Mouse (Mus musculus): Measurements from ENCODE around the gene Obp2b. TPM values are rescaled to one million over a fixed set of nuclear protein-coding genes. Genes with fewer than 3 reads are reported as not detected.
"Not testable (repeated sequence)": the region's sequence is repeated elsewhere in the genome, so short reads cannot be mapped to it uniquely, and the experiment has no call there.

Obp2b gene
- polyA plus RNA-seq (2014; fragmentation: Nextera tagmentation; extraction: Ambion mirVana): not detected in 2 replicates

- H3K9me3 ChIP-seq (ENCODE audit: control insufficient read depth, low read length); DNase-seq (ENCODE audit: low spot score); H3K27ac ChIP-seq (replicated peaks; ENCODE audit: low read depth, low read length); H3K9ac ChIP-seq (ENCODE audit: low read length); ATAC-seq (ENCODE audit: insufficient number of reproducible peaks, low FRiP score, low TSS enrichment, low read depth); H3K36me3 ChIP-seq (ENCODE audit: control insufficient read depth, insufficient read depth, low read length); H3K27me3 ChIP-seq (ENCODE audit: control insufficient read depth, insufficient read depth, low read length); H3K4me3 ChIP-seq (ENCODE audit: low read depth, low read length); H3K4me2 ChIP-seq (ENCODE audit: low read depth, severe bottlenecking); H3K4me1 ChIP-seq (ENCODE audit: control insufficient read depth, insufficient read depth, low read length): not testable (repeated sequence)
- 89% methylated on average over 3 of the region's 3 CpGs for WGBS
Measured at GRCm38 (mm10) chr2:25736709-25737108, at the start of gene Obp2b. Gene Obp2b (plus strand): TSS chr2:25737009.

GRCm38 (mm10) chr2:25694605-25695004 lies 42.2 kb upstream of the Obp2b start:
- H3K9ac ChIP-seq (ENCODE audit: low read length): no peak overlapping the region
- no peaks in the 10 kb centered on the region for H3K27me3 ChIP-seq (ENCODE audit: control insufficient read depth, insufficient read depth, low read length)
- DNase-seq (ENCODE audit: low spot score) (peak; percentile 79), ATAC-seq (ENCODE audit: insufficient number of reproducible peaks, low FRiP score, low TSS enrichment, low read depth) (no peak)
- H3K4me1 ChIP-seq (ENCODE audit: control insufficient read depth, insufficient read depth, low read length): no peaks in the 10 kb centered on the region
- H3K4me2 ChIP-seq (ENCODE audit: low read depth, severe bottlenecking): no peak overlapping the region
- no peak overlapping the region for H3K4me3 ChIP-seq (ENCODE audit: low read depth, low read length)
- H3K27ac ChIP-seq (replicated peaks; ENCODE audit: low read depth, low read length): no peak overlapping the region
- no peaks in the 10 kb centered on the region for H3K36me3 ChIP-seq (ENCODE audit: control insufficient read depth, insufficient read depth, low read length)
- H3K9me3 ChIP-seq (ENCODE audit: control insufficient read depth, low read length): no peaks in the 10 kb centered on the region

GRCm38 (mm10) chr2:25696951-25697350 lies 39.9 kb upstream of the Obp2b start:
- Histone ChIP-seq H3K36me3 (ENCODE audit: control insufficient read depth, insufficient read depth, low read length) (no peaks in the 10 kb centered on the region), H3K4me1 (ENCODE audit: control insufficient read depth, insufficient read depth, low read length) (no peaks in the 10 kb centered on the region), H3K27ac (replicated peaks; ENCODE audit: low read depth, low read length) (no peak overlapping the region), H3K4me3 (ENCODE audit: low read depth, low read length) (no peak overlapping the region), H3K9me3 (ENCODE audit: control insufficient read depth, low read length) (no peaks in the 10 kb centered on the region), H3K4me2 (ENCODE audit: low read depth, severe bottlenecking) (no peak overlapping the region), H3K27me3 (ENCODE audit: control insufficient read depth, insufficient read depth, low read length) (no peaks in the 10 kb centered on the region), H3K9ac (ENCODE audit: low read length) (no peak overlapping the region)
- ATAC-seq (ENCODE audit: insufficient number of reproducible peaks, low FRiP score, low TSS enrichment, low read depth) (no peak), DNase-seq (ENCODE audit: low spot score) (no peak)
- WGBS: 64% methylated on average over 4 of the region's 4 CpGs

GRCm38 (mm10) chr2:25698696-25699095 lies 38.1 kb upstream of the Obp2b start:
- Histone ChIP-seq H3K9ac (ENCODE audit: low read length) (no peak overlapping the region), H3K27ac (replicated peaks; ENCODE audit: low read depth, low read length) (no peak overlapping the region), H3K4me1 (ENCODE audit: control insufficient read depth, insufficient read depth, low read length) (no peaks in the 10 kb centered on the region), H3K4me2 (ENCODE audit: low read depth, severe bottlenecking) (no peak overlapping the region), H3K27me3 (ENCODE audit: control insufficient read depth, insufficient read depth, low read length) (no peaks in the 10 kb centered on the region), H3K9me3 (ENCODE audit: control insufficient read depth, low read length) (no peaks in the 10 kb centered on the region), H3K4me3 (ENCODE audit: low read depth, low read length) (no peak overlapping the region), H3K36me3 (ENCODE audit: control insufficient read depth, insufficient read depth, low read length) (no peaks in the 10 kb centered on the region)
- ATAC-seq (ENCODE audit: insufficient number of reproducible peaks, low FRiP score, low TSS enrichment, low read depth): no peak
- DNase-seq (ENCODE audit: low spot score): no peak
- 83% methylated on average over 2 of the region's 2 CpGs for WGBS

- H3K9me3 ChIP-seq (ENCODE audit: control insufficient read depth, low read length); H3K27me3 ChIP-seq (ENCODE audit: control insufficient read depth, insufficient read depth, low read length); ATAC-seq (ENCODE audit: insufficient number of reproducible peaks, low FRiP score, low TSS enrichment, low read depth); H3K4me3 ChIP-seq (ENCODE audit: low read depth, low read length); H3K4me2 ChIP-seq (ENCODE audit: low read depth, severe bottlenecking); H3K4me1 ChIP-seq (ENCODE audit: control insufficient read depth, insufficient read depth, low read length); H3K27ac ChIP-seq (replicated peaks; ENCODE audit: low read depth, low read length); H3K36me3 ChIP-seq (ENCODE audit: control insufficient read depth, insufficient read depth, low read length); DNase-seq (ENCODE audit: low spot score); H3K9ac ChIP-seq (ENCODE audit: low read length): not testable (repeated sequence)
- WGBS: 75% methylated on average over 3 of the region's 3 CpGs
Measured at GRCm38 (mm10) chr2:25699743-25700142, 37.1 kb upstream of the Obp2b start, which contains the start of gene Obp2a. Gene Obp2a (plus strand): TSS chr2:25700043.

GRCm38 (mm10) chr2:25701001-25701400 lies 35.8 kb upstream of the Obp2b start:
- Histone ChIP-seq H3K27me3 (ENCODE audit: control insufficient read depth, insufficient read depth, low read length) (no peaks in the 10 kb centered on the region), H3K27ac (replicated peaks; ENCODE audit: low read depth, low read length) (no peak overlapping the region), H3K4me3 (ENCODE audit: low read depth, low read length) (no peak overlapping the region), H3K36me3 (ENCODE audit: control insufficient read depth, insufficient read depth, low read length) (no peaks in the 10 kb centered on the region), H3K4me2 (ENCODE audit: low read depth, severe bottlenecking) (no peak overlapping the region), H3K9ac (ENCODE audit: low read length) (no peak overlapping the region), H3K9me3 (ENCODE audit: control insufficient read depth, low read length) (no peaks in the 10 kb centered on the region), H3K4me1 (ENCODE audit: control insufficient read depth, insufficient read depth, low read length) (no peaks in the 10 kb centered on the region)
- DNase-seq (ENCODE audit: low spot score) (no peak), ATAC-seq (ENCODE audit: insufficient number of reproducible peaks, low FRiP score, low TSS enrichment, low read depth) (no peak)
- WGBS: 82% methylated on average over 5 of the region's 5 CpGs

GRCm38 (mm10) chr2:25703706-25704105 lies 33.1 kb upstream of the Obp2b start:
- H3K36me3 ChIP-seq (ENCODE audit: control insufficient read depth, insufficient read depth, low read length): no peaks in the 10 kb centered on the region
- WGBS: 89% methylated on average over 4 of the region's 4 CpGs
- H3K4me2 ChIP-seq (ENCODE audit: low read depth, severe bottlenecking): no peak overlapping the region
- H3K4me1 ChIP-seq (ENCODE audit: control insufficient read depth, insufficient read depth, low read length): 0 out of 2 replicates have a peak, but pooled peaks cover 6% of the 10 kb centered on the region
- ATAC-seq (ENCODE audit: insufficient number of reproducible peaks, low FRiP score, low TSS enrichment, low read depth) (no peak), DNase-seq (ENCODE audit: low spot score) (no peak)
- no peak overlapping the region for H3K9ac ChIP-seq (ENCODE audit: low read length)
- no peaks in the 10 kb centered on the region for H3K27me3 ChIP-seq (ENCODE audit: control insufficient read depth, insufficient read depth, low read length)
- no peaks in the 10 kb centered on the region for H3K9me3 ChIP-seq (ENCODE audit: control insufficient read depth, low read length)
- no peak overlapping the region for H3K4me3 ChIP-seq (ENCODE audit: low read depth, low read length)
- H3K27ac ChIP-seq (replicated peaks; ENCODE audit: low read depth, low read length): no peak overlapping the region

GRCm38 (mm10) chr2:25706643-25707481 lies 29.9 kb upstream of the Obp2b start, which contains the start of gene Bmyc:
Gene Bmyc (plus strand): TSS chr2:25706739.
- peak within 1 kb of the TSS; percentile 68 for H3K9ac ChIP-seq (ENCODE audit: low read length)
- peak; percentile 87 for DNase-seq (ENCODE audit: low spot score)
- H3K4me1 ChIP-seq (ENCODE audit: control insufficient read depth, insufficient read depth, low read length): 0 out of 2 replicates have a peak, but pooled peaks cover 6% of the 10 kb centered on the region
- ATAC-seq (ENCODE audit: insufficient number of reproducible peaks, low FRiP score, low TSS enrichment, low read depth): peak; percentile 88
- peak within 1 kb of the TSS; percentile 68; the same call in 1 of the 2 replicates for H3K27ac ChIP-seq (replicated peaks; ENCODE audit: low read depth, low read length)
- H3K9me3 ChIP-seq (ENCODE audit: control insufficient read depth, low read length): no peaks in the 10 kb centered on the region
- WGBS: under 1% methylated on average over 78 of the region's 78 CpGs
- H3K4me2 ChIP-seq (ENCODE audit: low read depth, severe bottlenecking): peak within 1 kb of the TSS; percentile 88
- H3K36me3 ChIP-seq (ENCODE audit: control insufficient read depth, insufficient read depth, low read length): no peaks in the 10 kb centered on the region
- no peaks in the 10 kb centered on the region for H3K27me3 ChIP-seq (ENCODE audit: control insufficient read depth, insufficient read depth, low read length)
- H3K4me3 ChIP-seq (ENCODE audit: low read depth, low read length): peak within 1 kb of the TSS; percentile 78
